Mouse (Mus musculus) cerebellum, adult 18-20 months (tissue): ENCODE measurements around the gene Asgr1.
A peak's percentile ranks its signal among the peaks of the same experiment; 100 is the strongest.
"Not testable (repeated sequence)": the region's sequence is repeated elsewhere in the genome, so short reads cannot be mapped to it uniquely, and the experiment has no call there.

Experiments
- DNase-seq, 2 experiments: peaks; one replicate each; pipeline ENCODE4 v3.0.0; 2021

Gene Asgr1

DNA sequence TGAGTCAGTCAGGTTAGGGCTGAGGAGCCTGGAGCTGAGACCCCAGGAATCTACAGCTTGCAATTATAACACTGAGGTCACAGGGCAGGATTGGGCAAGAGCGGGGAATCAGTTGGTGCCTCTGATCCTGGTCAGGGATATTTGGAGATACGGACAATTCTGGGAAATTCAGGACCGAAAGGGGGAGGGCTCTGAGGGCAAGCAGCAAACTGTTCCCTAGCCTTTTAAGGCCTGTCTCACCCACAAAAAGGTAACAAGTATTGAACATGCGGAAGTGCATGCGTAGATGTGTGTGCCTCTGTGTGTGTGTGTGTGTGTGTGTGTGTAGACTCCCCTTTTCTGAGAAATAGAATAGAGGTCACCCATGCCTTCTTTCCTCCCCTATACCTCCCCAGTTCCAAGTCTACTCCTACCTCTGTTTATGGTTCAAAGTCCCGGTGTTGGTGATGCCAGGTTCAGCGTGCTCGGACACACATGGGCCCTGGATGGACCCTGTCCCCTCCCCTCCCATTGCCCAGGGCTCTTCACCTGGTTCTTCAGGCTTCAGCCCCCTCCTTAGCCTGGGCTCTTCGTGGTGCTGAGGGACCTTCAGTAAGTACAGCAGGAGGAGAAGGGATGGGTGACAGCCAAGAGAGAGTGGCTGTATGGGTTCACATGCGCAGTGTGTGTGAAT lies at the start of gene Asgr1:
Gene Asgr1, plus strand, starts transcription at position 188 of the 673 bp plus-strand sequence.
- DNase-seq = no peak

DNA sequence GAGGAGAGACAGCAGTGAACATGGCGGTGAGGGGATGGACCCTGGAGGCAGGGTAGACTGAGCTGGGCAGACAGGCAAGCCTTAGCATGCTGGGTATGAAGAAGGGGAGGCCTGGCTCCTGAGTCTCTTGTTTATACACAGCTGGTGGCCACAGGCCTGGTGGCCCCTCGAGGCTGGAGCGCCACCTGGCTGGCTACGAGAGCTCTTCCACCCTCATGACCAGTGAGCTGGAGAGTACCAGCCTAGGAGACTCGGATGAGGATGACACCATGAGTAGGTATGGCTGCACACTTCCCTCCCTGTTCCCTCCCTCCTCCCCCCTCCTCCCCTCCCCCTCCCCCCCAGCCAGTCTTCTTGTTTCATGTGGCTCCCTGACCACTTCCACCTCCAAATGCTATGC lies 48.4 kb upstream of the Asgr1 start:
- no peak for DNase-seq

DNA sequence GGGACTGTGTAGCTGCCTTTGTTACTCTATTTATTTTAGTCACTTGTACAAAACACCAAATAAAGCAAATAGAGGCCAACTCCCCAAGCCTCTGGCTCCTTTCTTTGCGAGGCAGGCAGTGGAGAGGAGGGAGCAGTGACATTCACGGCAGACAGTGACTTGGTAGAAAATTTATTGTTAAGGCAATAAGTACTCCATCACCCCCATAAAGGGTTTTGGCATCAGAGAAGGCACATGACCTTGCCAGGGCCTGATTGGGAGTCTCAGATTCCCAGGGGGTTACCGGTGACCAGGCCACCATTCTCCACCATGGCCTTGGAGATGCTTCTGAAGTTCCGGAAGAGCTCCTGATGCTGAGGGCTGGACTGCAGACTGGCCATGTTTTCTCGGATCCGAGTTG lies 43.9 kb upstream of the Asgr1 start:
- DNase-seq = no peak

DNA sequence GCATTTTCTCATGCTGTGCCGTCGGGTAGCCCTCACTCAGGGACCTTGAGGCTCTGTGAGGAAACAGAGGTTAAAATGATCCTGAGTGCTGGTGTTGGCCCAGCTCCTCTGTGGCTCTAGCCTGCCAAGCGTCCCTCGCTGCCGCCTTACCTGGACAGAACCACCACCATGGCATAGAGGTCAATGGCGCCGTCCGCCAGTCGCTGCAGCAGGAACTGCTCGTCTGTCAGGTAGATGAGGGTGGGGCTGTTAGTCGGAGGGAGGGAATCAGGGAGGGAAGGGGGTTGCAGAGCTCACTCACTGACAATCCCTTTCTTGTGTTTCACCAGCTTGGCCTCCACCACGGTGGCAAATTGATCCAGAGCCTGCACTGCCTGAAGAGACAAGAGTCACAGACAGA lies 43.3 kb upstream of the Asgr1 start:
- DNase-seq = no peak

DNA sequence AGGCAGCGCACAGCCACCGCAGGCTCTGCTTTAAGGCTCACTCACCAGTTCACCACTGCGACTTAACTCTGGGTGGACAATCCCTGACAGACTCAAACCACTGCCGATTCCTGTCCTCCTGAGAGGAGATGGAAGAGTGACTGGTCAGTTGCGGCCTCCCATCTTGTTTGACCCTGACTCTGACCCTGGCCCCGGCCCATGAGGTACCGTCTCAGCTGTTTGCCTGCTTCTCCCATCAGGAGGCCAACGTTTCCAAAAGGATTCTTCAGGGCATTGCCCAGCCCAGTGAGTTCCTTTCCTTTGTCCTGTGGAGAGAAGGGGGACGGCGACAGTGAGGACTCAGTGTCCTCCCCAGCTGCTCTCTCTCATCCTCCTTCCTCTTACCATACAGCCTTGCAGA lies 42.9 kb upstream of the Asgr1 start:
- no peak for DNase-seq

DNA sequence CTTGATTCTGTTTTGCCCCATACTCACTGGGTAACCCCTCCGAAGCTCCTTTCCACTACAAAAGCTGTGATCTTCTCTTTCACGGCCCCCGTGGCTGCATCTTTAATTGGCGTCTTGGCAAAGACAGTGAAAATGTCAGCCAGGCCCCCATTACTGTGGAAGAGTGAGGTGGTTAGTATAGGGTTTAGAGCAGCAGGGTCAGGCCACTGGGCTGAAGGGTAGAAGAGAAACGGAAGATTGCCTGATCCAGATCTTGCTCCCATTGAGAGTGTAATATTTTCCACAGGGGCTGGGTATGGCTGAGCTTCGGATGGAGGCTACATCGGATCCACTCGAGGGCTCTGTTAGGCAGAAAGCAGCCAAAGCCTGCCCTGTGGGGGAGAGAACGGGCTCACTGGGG lies 41.0 kb upstream of the Asgr1 start:
- DNase-seq = no peak

DNA sequence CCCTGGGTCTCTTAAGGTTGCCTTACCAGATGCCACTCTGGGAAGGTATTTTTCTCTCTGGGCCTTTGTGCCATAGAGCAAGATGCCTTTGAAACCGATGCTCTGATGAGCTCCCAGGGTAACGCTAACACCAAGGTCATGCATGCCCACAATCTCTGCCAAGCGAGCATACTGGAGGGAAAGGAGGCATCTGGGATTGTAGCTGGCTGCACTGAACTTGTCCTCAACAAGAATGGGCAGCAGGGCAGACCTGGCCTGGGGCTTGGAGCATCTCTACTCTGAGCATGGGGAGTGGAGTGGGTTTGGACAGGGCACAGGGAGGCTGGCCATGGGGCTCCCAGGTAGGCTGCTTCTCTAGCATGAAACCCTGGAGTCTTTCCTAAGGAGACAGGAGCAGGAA lies 40.5 kb upstream of the Asgr1 start:
- no peak for DNase-seq

DNA sequence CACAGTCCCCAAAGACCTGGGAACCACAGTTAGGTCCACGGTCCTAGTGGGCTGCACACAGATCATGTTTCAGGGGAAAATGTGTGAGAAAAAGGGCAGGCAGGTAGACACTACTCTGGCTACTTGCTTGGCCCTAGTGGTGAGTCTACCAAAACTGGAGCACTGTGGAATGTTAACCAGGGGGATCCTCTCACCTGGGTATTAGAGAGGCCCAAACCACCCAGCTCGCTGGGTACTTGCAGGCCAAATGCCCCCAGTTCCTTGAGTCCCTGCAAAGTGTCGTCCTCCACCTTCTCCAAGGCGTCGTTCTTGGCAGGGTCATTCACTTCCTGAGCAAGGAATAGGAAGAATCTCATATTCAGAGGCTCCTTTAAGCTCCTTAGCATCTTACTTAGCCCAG lies 39.8 kb upstream of the Asgr1 start:
- DNase-seq = no peak

DNA sequence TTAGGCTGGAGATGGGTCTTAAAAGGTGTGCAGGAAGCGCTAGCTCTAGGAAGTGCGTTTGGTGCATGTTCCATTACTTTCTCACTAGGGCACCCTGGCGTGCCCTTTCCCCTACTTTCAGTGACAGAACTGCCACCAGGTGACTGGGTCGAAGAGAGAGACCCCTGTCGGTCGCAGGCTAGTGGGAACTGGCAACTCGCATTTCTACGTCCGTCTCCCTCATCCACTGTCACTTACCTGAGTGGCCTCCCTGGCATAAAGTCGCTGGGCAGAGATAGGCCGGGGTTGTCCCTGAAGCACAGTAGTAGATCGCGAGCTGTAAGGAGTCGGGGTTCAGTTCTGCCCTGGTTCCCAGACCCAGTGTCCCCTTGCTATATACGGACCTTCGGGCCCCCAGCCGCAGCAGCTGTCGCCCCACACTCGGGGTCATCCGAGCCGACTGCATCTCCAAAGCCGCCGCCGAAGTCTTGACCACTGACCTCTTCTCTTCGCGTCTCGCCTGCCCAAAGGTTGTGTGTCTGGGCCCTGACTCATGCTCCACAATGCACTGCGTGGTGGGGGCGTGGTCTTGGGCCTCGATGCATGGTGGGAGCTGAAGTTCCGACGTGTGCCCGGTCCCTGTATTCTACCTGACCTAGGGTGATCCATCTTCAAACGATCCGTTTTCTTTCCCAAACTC lies 38.9 kb upstream of the Asgr1 start, which contains the start of gene Acadvl:
Gene Acadvl, minus strand, starts transcription at position 532 of the 679 bp plus-strand sequence.
- DNase-seq = peak; percentile 92 to 95

DNA sequence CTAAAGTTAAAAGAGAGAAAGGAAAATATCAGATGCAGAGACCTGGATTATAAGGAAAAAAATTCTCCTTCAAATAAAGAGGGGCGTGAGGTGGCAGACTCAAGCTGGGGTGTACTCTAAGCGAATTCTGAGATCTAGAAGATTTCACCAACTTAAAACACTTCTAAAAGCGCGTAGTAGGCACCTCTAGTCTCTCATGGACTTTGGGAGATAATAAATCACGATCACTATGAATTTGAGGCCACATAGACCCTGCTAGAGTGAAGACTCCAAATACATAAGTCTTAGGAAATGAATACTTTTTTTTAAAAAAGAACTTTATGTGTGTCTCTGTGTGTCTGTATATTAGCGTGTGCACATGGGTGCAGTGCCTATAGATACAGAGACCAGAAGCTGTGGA lies 38.2 kb upstream of the Asgr1 start:
- DNase-seq = no peak

DNA sequence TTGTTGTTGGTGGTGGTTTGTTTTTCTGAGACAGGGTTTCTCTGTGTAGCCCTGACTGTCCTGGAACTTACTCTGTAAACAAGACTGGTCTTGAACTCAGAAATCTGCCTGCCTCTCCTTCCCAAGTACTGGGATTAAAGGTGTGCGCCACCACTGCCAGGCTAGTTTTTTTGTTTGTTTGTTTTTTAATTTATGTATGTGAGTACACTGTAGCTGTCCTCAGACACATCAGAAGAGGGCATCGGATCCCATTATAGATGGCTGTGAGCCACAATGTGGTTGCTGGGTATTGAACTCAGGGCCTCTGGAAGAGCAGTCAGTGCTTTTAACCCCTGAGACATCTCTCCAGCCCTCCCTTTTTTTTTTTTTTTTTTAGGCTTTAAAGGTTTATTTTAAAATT lies 37.7 kb upstream of the Asgr1 start:
- not testable (repeated sequence) for DNase-seq

DNA sequence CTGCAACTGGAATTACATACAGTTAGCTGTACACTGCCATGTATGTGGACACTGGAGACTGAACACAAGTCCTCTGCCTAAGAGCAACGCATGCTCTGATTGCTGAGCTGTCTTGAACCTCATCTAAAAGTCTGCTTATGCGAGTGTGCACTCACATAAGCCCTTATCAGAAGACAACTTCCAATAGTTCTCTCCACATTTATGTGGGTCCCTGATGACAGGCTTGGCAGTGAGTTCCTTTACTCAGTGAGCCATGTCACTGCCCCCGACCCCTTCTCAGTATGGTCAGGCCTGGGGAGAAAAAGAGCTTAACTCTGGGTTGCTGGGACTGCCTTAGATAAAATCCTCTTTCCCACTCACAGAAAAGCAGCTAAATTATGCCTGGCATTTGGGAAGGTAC lies 37.2 kb upstream of the Asgr1 start, which contains the start of gene Dlg4:
Gene Dlg4, plus strand, starts transcription at position 274 of the 400 bp plus-strand sequence.
- DNase-seq = no peak

DNA sequence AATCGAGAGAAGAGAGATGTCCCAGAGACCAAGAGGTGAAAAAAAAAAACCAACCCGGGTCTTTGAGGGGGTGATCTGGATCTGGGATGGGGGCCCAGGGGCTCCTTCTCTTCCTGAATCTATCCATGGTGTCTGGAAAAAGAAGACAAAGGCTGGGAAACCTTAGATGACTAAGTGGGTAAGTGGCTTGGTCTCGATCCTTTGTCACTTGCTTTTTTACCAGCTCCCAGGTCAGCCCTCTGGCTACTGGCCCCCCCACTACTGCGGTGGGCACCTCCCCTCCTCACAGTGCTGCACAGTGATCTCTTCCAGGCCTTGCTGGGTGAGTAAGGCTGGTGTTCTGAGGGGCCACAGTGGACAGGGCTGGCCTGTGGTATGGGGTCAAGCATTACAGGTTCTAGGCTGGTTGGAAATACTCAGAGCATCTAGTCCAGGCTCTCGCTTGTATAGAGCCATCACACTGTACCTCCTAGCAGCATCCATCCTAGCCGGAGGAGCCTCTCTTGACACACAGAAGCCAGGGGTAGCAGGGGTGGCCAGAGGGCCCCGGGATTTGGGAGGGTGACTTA lies 36.6 kb upstream of the Asgr1 start:
- DNase-seq = no peak

DNA sequence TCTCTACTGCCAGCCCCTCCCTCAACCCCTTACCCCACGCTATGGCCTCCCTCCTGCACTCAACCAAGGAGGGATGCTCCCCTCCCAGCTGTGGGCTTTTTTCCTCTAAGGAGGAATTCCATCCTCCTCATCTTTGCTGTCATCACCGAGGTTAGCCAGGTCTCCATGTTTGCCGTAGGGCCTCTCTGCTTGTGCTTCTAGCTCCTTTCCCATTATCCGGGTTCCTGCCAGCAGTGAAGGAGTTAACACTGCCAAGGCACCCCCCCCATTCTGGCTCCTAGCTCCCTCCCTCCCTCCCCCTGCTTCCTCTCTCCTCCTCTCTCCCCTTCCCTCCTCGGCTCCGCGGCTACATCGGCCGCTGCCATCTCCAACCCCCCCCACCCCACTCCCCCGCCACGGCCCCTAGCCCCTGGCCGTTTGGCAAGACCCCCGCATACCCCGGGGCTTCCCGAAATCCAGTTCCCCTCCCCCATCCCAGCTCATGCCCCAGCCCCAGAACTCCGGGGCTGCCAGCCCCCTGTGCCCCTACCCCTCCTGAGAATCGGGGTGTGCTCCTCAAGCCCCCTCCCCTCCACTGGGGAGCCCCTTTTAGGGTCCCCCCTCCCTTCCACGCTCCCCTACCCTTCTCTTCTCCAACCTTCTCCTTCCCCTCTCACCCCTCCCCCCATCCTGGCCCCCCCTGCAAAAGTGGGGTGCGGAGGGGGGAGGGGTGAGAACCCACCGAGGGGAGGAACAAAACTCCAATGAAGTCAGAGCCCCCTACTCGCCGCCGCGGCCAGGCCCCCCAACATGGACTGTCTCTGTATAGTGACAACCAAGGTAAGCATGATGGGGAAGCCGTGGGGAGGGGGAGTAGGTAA lies 35.5 kb upstream of the Asgr1 start:
- DNase-seq = peak; percentile 78 to 80

DNA sequence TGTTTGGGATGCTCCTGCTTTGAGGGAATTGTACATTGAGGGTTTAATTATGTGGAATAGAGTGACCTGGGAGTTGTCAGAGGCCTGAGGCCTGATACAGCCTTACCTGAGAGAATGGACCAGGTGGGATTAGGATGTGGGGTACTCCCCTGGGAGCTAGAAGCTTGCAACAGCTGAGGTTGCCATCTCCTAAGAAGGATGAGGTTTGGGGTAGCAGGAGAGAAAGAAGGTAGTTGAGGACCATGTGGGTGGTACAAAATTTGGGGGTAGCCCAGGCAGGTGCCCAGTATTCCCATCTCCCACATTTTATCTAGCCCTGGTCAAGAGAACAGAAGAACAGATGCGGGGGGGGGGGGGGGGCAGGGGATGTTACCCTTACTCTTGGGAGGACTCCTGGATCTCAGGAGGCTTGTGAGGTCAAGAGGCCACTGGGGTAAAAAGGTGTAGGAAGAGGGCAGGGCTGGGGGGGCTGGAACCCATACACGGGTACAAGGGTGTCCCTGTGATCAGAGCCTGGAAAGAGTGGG lies 34.3 kb upstream of the Asgr1 start:
- DNase-seq = no peak

DNA sequence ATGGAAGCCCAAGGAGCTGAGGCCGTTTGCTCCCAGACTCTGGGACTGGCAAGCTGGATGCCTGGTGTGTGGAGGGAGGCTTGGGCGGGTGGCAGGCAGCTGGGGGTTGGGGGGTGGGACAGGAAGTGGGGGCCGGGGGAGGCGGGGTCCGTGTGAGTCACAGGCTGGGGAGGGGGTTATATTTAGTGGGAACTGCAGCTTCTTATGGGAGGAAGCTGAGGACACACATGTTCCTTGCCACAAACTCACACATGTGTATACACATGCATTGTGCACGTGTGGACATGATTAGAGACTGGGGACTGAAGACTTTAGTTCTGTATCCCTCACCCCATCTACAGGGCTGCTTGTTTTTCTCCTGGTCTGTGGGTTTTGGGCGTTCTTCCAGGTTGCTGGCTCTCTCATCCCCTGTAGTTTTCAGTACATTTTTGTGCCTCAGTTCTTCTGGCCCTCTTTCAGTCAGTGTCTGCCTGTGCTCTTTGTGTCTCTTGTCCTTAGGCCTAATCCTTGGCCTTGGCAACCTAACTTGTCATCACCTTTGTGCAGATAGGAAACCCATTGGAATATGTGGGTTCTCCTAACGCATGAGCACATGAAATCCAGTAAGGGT lies 33.8 kb upstream of the Asgr1 start:
- peak in 1 of 2 experiments; percentile 50 for DNase-seq

DNA sequence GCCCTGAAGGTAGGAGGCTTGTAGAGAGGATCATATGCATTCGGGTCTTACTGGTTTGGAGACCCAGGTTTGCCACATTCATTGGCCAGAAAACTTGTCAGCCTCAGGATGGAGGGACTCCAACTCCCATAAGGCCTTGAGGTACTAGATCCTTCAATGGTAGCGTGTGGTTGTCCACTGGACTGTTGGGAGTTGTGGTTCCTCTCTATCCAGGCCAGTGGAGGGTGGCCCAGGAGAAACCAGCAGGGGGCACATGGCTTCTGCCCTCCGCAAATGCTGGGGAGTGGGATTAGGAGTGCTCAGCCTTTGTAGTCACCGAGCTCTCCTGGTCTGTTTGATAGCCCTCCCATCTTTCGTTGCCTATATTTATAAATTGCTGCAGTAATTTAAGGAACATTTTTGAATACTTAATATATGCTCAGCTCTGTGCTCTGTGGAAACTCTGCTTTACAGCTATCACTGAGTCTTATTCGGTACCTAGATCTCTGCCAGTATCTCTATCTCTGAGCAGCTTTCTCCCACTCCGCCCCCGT lies 33.1 kb upstream of the Asgr1 start:
- peak; percentile 80 to 82 for DNase-seq

DNA sequence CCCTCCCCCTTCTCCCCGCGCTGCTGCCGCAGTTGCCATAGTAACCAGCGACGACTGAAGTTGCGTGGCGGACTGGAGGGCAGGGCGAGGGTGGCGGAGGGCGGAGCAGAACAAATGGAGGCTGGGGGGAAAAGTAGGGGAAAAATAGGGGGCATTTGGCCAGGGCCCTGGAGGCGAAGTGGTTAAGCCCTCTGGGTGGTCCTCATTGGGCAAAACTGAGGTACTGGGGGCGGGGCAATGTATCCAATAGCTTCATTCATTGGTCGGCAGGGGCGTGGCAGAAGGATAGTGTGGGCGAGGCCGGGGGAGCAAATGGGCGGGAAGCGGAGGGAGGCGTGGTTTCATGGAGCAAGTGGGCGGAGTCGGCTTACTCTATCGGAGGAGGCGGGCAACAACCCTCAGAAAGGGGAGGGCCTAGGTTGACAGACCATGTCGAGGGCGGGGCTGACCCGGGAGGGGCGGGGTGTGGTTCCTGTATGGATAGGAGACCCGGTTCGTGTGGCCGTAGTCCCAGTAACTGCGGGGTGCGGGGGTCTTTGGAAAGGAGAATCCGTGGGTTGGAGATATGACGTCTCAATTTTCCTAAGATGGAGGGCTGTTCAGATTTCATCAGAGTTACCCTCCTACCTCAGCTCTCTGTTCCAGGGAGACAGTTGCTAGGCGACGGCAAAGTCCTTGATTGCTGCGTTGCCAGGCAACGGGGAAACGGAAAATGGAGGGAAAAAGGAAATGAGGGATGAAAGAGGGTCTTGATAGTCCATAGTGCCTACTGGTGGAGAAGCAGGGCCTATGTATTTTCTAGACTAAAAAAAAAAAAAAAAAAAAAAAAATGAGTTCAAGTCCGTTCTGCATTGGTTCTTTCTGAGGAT lies 32.4 kb upstream of the Asgr1 start:
- DNase-seq = peak; percentile 96 to 98

DNA sequence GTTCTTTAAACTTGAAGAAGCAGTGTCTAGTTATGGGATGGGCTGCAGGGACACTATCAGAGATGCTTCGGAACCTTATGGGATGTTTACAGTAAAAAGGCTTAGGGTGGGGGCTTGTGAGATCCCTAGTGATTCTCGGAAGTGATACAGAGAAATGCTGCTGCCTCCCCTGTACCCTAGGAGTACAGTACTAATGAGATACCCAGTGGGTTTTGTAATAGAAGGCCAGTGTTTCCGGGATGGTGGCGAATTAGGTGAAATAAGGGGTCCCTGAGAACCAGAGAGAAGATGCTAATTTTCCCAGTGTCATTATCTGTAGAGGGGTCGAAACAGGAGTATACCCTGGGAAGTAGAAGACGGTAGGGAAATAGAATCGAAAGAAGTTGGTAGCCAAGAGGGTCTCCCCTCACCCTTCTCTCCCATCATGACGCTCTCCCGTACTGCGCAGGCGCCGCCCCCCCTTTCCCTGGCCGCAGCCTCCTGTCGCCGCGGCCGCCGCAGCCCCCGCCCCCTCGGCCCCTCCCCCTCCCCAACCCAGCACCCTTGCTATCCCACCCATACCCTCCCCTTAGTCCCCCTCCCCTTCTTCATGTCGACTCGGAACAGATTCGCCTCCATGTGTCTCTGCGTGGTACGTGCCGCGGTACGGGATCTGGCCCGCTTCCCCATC lies 30.3 kb upstream of the Asgr1 start:
- DNase-seq = peak in 1 of 2 experiments; percentile 56

DNA sequence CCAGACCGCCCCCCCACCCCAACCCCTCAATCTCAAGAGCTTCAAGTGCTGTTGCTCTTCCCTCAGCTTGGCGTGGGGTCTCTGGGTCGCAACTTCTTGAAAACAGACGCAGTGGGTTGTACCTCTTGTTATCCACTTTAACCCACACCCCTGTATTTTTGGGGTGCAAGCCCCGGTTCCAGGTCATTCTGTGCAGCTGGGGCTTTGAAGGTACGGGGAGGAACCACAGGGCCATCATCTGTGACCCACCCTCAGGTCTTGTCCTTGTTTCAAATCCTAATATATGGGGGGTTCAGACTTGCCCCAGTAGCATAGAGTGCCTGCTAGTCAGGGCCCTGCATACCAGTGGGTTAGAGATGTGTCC lies 29.8 kb upstream of the Asgr1 start:
- no peak for DNase-seq

DNA sequence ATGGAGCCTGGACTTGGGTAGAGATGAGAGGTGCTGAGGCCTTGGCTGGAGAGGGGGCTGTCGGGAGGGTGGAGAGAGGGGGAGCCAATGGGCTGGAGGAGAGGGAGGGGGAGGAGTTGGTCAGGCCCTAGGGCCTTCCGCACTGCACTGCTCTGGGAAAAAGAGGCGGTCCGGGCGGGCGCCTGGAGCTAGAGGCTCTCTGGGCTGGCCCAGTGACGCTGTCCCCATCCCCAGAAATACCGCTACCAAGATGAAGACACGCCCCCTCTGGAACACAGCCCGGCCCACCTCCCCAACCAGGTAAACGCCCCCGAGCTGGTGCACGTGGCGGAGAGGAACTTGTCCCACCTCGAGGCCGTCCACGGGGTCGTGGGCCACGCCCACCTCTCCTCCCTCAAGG lies 27.2 kb upstream of the Asgr1 start:
- peak; percentile 58 to 60 for DNase-seq
